Mouse (Mus musculus) urinary bladder, adult 2 months (tissue): Measurements from ENCODE around the gene Gtf2ird1. TPM values are rescaled to one million over a fixed set of nuclear protein-coding genes. Genes with fewer than 3 reads are reported as not detected.

Experiments
- DNase-seq: peaks from one replicate; pipeline ENCODE4 v3.0.0; 2022; ENCODE audit warnings: low spot score
- polyA plus RNA-seq: library from polyadenylated mRNA; depleted of rRNA; stranded (reverse); fragments of >200 nt; gene quantifications from 2 replicates; pipeline ENCODE4 v1.2.3, GENCODE M21; 2012; rRNA removed

Gene Gtf2ird1
- polyA plus RNA-seq, 1 experiment: 27.1 TPM

DNA sequence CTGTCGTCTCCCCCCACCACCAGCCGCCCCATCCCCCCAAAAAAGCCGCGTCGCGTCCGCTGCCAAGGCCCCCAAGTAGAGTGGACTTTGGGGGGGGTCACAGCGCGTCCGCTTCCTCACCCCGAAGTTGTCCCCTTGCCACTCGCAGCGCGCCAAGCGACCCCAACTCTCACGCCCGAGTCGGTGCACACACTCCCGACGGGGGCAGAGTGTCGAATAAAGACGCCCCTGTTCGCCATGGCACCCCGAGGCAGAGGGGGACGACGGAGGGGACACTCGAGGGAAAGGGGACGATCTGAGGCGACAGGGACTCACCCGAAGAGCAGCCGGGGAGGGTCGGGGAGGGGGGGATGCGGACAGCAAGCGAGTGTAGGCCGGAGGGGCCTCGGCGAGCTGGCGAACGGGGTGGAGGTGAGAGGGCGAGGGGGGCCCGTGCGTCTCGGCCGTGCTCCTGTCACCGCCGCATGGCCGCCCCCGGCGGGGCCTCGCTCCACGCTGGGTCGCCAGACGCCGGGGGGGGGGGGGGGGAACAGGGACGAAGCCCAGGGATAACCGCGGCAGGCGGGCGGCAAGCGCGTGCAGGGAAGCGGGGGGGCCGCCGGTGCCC lies 142.3 kb downstream of the Gtf2ird1 start:
- DNase-seq: no peak

DNA sequence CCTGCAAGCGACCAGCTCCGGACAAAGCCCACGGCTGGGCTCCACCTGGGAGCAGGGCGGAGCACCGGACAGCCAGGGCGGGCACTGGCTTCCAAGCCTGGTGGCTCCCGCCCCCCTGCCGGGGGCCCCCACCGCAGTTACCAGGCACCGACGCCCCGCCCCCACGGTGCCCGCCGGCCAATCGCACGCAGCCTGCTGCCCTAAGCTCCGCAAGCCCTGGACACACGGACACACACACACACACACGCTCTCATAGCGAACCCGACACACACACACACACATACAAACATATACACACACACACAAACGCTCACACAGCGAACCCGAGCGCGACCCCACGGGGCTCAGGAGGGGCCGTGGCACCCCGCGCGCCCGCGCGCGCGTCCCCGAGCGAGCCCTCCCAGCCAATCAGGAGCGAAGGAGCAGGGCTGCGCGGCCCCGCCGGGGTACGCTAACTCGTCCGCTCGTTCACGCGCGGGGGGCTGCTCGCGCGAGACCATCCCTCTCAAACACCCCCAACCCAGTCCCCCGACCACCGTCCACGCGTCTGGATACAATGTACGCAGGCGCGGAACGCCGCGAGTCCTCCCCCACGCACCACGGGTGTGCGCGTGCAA lies 143.0 kb downstream of the Gtf2ird1 start:
- peak; percentile 93 for DNase-seq

DNA sequence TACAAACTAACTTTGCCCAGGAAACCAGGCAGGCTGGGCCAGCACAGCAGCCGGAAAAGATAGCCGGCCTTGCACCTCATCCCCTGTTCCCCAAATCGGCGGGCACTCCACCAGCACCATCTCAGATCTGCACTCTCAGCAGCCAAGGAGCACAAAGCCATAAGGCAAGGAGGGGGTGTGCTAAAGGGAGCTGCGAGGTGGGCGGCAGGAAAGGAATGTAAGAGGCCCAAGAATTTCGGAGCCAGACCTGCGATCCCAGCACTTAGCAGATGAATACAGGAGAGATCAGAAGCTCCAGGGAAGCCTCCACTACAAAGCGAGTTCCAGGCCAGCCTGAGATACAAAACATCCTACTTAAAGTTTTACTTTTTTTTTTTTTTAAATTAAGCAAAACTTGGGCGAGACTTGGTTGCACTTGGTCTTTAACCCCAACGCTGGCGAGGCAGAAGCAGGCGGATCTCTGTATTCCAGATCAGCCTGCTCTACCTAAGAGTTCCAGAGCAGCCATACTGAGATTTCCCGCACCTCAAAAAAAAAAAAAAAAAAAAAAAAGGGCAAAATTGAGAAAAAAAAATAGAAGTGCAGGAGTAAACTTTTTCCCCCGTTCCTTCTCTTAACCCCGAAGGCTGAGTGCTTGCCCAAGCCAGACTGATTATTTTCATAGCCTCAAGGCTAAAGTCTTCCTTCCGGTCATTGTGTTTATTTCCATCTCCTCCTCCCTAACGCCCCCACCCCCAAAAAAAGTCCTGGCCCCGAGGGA lies 143.6 kb downstream of the Gtf2ird1 start:
- no peak for DNase-seq

DNA sequence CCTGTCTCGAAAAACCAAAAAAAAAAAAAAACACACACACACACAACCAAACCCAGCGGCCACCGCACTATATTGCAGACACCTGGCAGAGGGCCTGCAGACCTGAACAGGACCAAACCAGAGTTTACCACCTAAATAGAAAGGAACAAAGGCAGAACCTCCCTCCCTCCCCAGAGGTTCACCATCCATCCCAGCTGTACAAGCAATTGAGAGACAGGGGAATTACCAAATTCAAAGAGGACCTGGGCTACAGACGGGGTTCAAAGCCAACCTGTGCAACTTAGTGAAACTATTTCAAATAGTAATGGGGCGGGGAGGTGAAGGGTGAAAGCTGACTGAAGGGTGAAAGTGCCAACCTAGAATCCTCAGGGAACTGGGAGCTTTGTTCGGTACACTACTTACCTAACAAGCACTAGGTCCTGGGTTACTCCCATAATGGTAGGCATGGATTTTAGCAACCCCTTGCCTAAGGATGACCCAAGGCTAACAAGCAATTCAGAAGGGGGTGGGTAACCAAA lies 144.6 kb downstream of the Gtf2ird1 start:
- DNase-seq: no peak

DNA sequence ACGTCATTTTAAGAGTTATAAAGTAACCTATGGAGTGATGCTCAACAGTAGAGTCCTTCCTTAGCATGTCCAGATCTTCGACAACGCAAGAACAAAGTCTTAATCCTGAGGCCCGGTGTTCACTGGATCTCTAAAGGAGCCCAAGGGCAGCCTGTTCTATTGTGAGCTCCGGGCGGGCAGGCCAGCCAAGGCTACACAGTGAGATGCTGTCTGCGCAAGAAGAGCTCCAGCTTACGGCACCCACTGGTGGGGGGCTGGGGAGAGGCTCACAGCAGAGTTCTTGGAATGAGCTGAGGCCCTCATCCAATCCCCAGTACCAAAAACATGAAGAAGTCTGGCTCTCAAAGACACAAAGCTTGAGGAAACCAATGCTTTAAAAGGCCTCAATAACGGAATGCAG lies 146.3 kb downstream of the Gtf2ird1 start:
- no peak for DNase-seq

DNA sequence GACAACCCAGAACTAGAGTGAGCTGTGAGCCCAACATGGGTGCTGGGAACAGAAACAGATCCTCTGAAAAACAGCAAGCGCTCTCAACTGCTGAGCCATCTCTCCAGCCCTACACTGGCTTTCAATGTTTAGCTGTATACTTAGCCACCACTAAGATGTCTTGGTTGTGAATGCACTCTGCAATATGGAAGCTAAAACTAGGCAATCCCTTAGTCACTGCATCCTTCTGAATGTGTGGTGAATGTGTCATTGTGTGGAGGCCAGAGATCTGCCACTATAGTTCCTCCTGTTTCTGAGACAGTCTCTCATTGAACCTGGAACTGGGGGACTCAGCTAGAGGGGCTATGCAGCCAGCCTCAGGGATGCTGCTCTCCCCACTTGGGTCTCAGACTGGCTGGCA lies 147.2 kb downstream of the Gtf2ird1 start:
- DNase-seq: no peak

Other genes starting within 250 kb of the Gtf2ird1 start
- 18.8 and 30.3 TPM in 2 replicates for gene Ncf1, start 227.1 kb downstream of the Gtf2ird1 start, polyA plus RNA-seq
- 152 and 161 TPM in 2 replicates for gene Gtf2i, start 142.0 kb downstream of the Gtf2ird1 start, polyA plus RNA-seq
- 11.1 and 15.6 TPM in 2 replicates for gene Clip2, start 95.7 kb upstream of the Gtf2ird1 start, polyA plus RNA-seq
- gene Syna, start 103.5 kb upstream of the Gtf2ird1 start, polyA plus RNA-seq: 0.09 and 0.10 TPM in 2 replicates
- gene Rfc2, start 124.7 kb upstream of the Gtf2ird1 start, polyA plus RNA-seq: 69.2 and 82.6 TPM in 2 replicates
- 6.9 TPM in 2 replicates for gene Lat2, start 158.3 kb upstream of the Gtf2ird1 start, polyA plus RNA-seq
- 221 and 232 TPM in 2 replicates for gene Eif4h, start 182.8 kb upstream of the Gtf2ird1 start, polyA plus RNA-seq
- 10.6 and 12.6 TPM in 2 replicates for gene Limk1, start 231.9 kb upstream of the Gtf2ird1 start, polyA plus RNA-seq